Mouse (Mus musculus) liver, embryonic 11.5 days (tissue): ENCODE measurements at regions not wholly inside any gene's neighbourhood (a gene's known extent, or its start where the extent isn't known, plus 50 kb on each side); places are given as distances from the start of the nearest gene placed in this dataset.

Experiments used
- ATAC-seq: fragments of 200-750 bp; cut with Nextera tagmentation; replicated peaks from 2 replicates; pipeline ENCODE4 v1.8.0; 2017; ENCODE audit warnings: moderate number of reproducible peaks, mild to moderate bottlenecking, moderate TSS enrichment, moderate library complexity; ENCODE audit not compliant: low FRiP score
- DNase-seq: peaks from one replicate; pipeline ENCODE4 v3.0.0-alpha.2; 2017; ENCODE audit warnings: low spot score
- H3K27ac ChIP-seq: fragments of 300-500 bp; sonication (generic); 2 replicates; pipeline ENCODE4 v1.5.1; 2014; ENCODE audit warnings: mild to moderate bottlenecking, low read depth, low read length, control low read depth
- H3K27me3 ChIP-seq: fragments of 300-500 bp; sonication (generic); replicated peaks from 2 replicates; pipeline ENCODE4 v1.6.1; 2014; ENCODE audit warnings: low read length, mixed read lengths; ENCODE audit not compliant: control insufficient read depth, insufficient read depth
- H3K36me3 ChIP-seq: fragments of 300-500 bp; sonication (generic); 2 replicates; pipeline ENCODE4 v1.6.1; 2014; ENCODE audit warnings: mild to moderate bottlenecking, low read length, moderate library complexity, mixed read lengths; ENCODE audit not compliant: control insufficient read depth, insufficient read depth
- H3K4me1 ChIP-seq: fragments of 300-500 bp; sonication (generic); replicated peaks from 2 replicates; pipeline ENCODE4 v1.6.1; 2014; ENCODE audit warnings: low read length, mixed read lengths; ENCODE audit not compliant: control insufficient read depth, insufficient read depth
- H3K4me2 ChIP-seq: fragments of 300-500 bp; sonication (generic); 2 replicates; pipeline ENCODE4 v1.6.1; 2014; ENCODE audit warnings: mild to moderate bottlenecking, control low read depth, moderate library complexity
- H3K4me3 ChIP-seq: fragments of 300-500 bp; sonication (generic); 2 replicates; pipeline ENCODE4 v1.5.1; 2014; ENCODE audit warnings: low read depth, low read length, control low read depth
- H3K9ac ChIP-seq: fragments of 300-500 bp; sonication (generic); 2 replicates; pipeline ENCODE4 v1.6.1; 2014; ENCODE audit warnings: low read depth, low read length, control low read depth
- H3K9me3 ChIP-seq: fragments of 300-500 bp; sonication (generic); 2 replicates; pipeline ENCODE4 v1.6.1; 2016; ENCODE audit warnings: low read length, inconsistent platforms, mixed read lengths; ENCODE audit not compliant: control insufficient read depth
- WGBS: fragments of 180-500 bp; shearing (Covaris S2); extraction: QIAGEN DNeasy Blood & Tissue Kit; methylation state at CpG from one replicate; pipeline ENCODE4 v1.1.7; 2014; 5-methylcytosine and 5-hydroxymethylcytosine counted together

DNA sequence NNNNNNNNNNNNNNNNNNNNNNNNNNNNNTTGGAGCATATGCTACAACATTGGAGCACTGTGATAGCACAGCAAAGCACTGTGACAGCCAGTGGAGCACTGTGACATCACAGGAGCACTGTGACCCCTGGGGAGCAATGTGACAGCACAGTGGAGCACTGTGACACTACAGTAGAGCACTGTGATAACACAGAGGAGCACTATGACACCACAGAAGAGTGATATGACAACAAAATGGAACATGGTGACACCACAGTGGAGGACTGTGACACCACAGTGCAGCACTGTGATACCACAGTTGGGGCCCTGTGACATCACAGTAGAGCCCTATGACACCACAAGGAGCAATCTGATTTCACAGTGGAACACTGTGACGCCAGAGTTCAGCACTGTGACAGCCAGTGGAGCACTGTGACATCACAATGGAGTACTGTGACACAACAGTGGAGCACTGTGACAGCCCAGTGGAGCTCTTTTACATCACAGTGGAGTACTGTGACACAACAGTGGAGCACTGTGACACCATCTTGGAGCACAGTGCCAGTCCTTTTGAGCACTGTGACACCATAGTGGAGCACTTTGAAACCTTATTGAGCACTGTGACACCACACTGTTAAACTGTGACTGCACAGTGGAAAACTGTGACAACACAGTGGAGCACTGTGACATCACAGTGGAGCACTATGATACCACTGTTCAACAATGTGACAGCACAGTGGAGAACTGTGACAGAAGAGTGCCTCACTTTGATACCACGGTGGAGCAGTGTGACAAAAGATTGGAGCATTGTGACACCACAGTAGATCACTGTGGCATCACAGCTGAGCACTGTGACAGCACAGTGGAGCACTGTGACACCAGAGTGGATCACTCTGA, 116.9 kb upstream of the Vmn1r2 start:
- peak; percentile 48 for ATAC-seq
- 55% methylated on average over 2 of the region's 2 CpGs for WGBS
- no peak for DNase-seq
- Histone ChIP-seq H3K36me3 (no peaks in the 10 kb centered on the region), H3K9me3 (peaks cover 55% of the 10 kb centered on the region), H3K9ac (no peak overlapping the region), H3K27me3 (no peaks in the 10 kb centered on the region), H3K4me1 (no peaks in the 10 kb centered on the region), H3K4me3 (no peak overlapping the region), H3K27ac (no peak overlapping the region), H3K4me2 (no peak overlapping the region)

DNA sequence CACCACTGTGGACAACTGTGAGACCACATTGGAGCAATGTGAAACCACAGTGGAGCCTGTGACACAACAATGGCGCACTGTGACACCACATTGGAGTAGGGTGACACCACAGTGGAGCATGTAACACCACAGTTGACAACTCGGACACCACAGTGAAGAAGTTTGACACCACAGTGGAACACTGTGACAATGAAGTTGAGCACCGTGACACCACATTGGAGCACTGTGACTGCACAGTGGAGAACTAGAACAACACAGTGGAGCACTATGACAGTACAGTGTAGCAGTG, 116.3 kb upstream of the Vmn1r2 start:
- Histone ChIP-seq H3K4me3 (no peak overlapping the region), H3K4me1 (no peaks in the 10 kb centered on the region), H3K4me2 (no peak overlapping the region), H3K9me3 (peaks cover 61% of the 10 kb centered on the region), H3K9ac (no peak overlapping the region), H3K27ac (no peak overlapping the region), H3K27me3 (no peaks in the 10 kb centered on the region), H3K36me3 (no peaks in the 10 kb centered on the region)
- WGBS, result 75% methylated on average over 3 of the region's 3 CpGs
- ATAC-seq, result no peak
- DNase-seq, result no peak

DNA sequence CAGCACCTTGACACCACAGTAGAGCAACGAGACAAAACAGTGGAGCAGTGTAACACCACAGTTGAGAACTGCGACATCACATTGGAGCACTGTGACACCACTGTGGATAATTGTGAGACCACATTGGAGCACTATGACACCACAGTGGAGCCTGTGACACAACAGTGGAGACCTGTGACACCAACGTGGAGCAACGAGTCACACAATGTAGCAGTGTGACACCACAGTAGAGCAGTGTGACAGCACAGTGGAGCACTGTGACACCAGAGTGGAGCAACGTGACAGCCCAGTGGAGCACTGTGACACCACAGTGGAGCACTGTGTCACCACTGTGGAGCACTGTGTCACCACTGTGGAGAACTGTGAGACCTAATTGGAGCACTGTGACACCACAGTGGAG, 115.9 kb upstream of the Vmn1r2 start:
- no peak overlapping the region for H3K9ac ChIP-seq
- no peaks in the 10 kb centered on the region for H3K27me3 ChIP-seq
- no peak for DNase-seq
- H3K4me1 ChIP-seq, result no peaks in the 10 kb centered on the region
- no peak overlapping the region for H3K4me2 ChIP-seq
- no peak overlapping the region for H3K4me3 ChIP-seq
- 66% methylated on average over 5 of the region's 5 CpGs for WGBS
- no peak for ATAC-seq
- peaks cover 65% of the 10 kb centered on the region for H3K9me3 ChIP-seq
- no peak overlapping the region for H3K27ac ChIP-seq
- H3K36me3 ChIP-seq, result no peaks in the 10 kb centered on the region

DNA sequence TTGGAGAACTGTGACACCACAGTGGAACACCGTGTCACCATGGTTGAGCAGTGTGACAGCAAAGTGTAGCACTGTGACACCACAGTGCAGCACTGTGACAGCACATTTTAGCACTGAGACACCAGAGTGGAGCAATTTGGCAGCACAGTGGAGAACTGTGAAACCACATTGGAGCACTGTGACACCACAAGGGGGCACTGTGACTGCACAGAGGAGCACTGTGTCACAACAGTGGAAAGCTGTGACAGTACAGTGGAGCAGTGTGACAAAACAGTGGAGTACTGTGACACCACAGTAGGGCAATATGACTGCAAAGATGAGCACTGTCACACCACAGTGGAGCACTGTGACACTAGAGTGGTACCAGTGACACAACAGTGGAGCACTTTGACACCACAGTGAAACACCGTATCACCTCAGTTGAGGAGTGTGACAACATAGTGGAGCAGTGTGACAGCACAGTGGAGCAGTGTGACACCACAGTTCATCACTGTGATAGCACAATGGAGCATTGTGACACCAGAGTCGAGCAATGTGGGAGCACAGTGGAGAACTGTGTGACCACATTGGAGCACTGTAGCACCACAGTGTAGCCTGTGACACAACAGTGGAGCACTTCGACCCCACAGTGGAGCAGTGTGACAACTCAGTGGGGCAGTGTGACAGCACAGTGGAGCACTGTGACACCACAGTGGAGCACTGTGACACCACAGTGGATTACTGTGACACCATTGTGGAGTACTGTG, 114.6 kb upstream of the Vmn1r2 start:
- Histone ChIP-seq H3K9ac (no peak overlapping the region), H3K4me2 (no peak overlapping the region), H3K27me3 (no peaks in the 10 kb centered on the region), H3K4me3 (no peak overlapping the region), H3K36me3 (no peaks in the 10 kb centered on the region), H3K4me1 (no peaks in the 10 kb centered on the region), H3K9me3 (peaks cover 67% of the 10 kb centered on the region), H3K27ac (no peak overlapping the region)
- no peak for DNase-seq
- ATAC-seq, result peak; percentile 12; the same call in 1 of the 2 replicates
- 70% methylated on average over 4 of the region's 4 CpGs for WGBS

DNA sequence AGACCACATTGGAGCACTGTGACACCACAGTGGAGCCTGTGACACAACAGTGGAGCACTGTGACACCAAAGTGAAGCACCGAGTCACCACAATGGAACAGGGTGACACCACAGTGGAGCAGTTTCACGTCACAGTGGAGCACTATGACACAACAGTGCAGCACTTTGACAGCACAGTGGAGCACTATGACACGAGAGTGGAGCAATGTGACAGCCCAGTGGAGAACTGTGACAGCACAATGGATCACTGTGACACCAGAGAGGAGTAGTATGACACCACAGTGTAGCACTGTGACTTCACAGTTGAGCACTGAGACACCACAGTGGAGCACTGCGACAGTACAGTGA, 114.1 kb upstream of the Vmn1r2 start:
- 58% methylated on average over 4 of the region's 4 CpGs for WGBS
- Histone ChIP-seq H3K27me3 (no peaks in the 10 kb centered on the region), H3K4me1 (no peaks in the 10 kb centered on the region), H3K36me3 (no peaks in the 10 kb centered on the region), H3K9me3 (peaks cover 67% of the 10 kb centered on the region), H3K9ac (no peak overlapping the region), H3K4me3 (no peak overlapping the region), H3K27ac (no peak overlapping the region), H3K4me2 (no peak overlapping the region)
- no peak for DNase-seq
- peak; percentile 3; the same call in 1 of the 2 replicates for ATAC-seq

DNA sequence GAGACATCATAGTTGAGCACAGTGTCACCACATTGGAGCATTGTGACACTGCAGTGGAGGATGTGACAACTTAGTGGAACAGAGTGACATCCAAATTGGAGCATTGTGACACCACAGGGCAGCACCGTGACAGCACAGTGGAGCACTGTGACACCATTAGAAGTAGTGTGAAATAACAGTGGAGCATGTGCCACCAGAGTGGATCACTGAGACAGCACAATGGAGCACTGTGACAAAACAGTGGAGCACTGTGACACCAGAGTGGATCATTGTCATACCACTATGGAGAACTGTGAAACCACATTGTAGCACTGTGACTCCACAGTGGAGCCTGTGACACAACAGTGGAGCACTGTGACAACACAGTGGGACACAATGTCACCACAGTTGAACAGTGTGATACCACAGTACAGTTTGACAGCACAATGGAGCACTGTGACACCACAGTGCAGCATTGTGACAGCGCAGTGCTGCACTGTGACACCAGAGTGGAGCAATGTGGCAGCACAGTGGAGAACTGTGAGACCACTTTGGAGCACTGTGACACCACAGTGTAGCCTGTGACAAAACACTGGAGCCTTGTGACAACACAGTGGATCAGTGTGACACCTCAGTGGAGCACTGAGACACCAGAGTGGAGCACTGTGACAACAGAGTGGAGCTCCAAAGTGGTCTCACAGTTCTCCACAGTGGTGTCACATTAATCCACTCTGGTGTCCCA, 113.5 kb upstream of the Vmn1r2 start:
- 78% methylated on average over 2 of the region's 2 CpGs for WGBS
- Histone ChIP-seq H3K27ac (no peak overlapping the region), H3K9ac (no peak overlapping the region), H3K4me1 (no peaks in the 10 kb centered on the region), H3K4me3 (no peak overlapping the region), H3K4me2 (no peak overlapping the region), H3K9me3 (peaks cover 71% of the 10 kb centered on the region), H3K36me3 (no peaks in the 10 kb centered on the region), H3K27me3 (no peaks in the 10 kb centered on the region)
- ATAC-seq (no peak), DNase-seq (no peak)

DNA sequence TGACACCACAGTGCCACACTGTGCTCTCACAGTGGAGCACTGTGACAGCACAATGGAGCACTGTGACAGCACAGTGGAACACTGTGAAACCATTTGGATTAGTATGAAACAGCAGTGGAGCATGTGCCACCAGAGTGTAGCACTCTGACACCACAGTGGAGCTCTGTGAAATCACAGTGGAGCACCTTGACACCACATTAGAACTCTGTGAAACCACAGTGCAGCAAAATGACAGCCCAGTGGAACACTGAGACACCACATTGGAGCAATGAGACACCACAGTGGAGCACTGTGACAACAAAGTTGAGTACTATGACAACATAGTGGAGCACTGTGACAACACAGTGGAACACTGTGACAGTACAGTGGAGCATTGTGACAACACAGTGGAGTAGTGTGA, 112.2 kb upstream of the Vmn1r2 start:
- H3K9me3 ChIP-seq, result peaks cover 82% of the 10 kb centered on the region
- ATAC-seq, result no peak
- no peaks in the 10 kb centered on the region for H3K4me1 ChIP-seq

DNA sequence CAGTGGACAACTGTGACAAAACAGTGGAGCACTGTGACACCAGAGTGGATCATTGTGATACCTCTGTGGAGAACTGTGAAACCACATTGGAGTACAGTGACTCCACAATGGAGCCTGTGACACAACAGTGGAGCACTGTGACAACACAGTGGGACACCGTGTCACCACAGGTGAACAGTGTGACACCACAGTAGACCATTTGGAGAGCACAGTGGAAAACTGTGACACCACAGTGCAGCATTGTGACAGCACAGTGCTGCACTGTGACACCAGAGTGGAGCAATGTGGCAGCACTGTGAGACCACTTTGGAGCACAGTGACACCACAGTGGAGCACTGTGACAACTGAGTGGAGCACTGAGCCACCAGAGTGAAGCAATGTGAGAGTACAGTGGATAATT, 111.7 kb upstream of the Vmn1r2 start:
- H3K36me3 ChIP-seq, result no peaks in the 10 kb centered on the region
- WGBS, result 74% methylated on average over 1 of the region's 1 CpGs
- no peak overlapping the region for H3K9ac ChIP-seq
- no peak overlapping the region for H3K27ac ChIP-seq
- no peak overlapping the region for H3K4me2 ChIP-seq
- H3K4me1 ChIP-seq, result no peaks in the 10 kb centered on the region
- ATAC-seq (no peak), DNase-seq (no peak)
- H3K9me3 ChIP-seq, result peaks cover 77% of the 10 kb centered on the region
- no peak overlapping the region for H3K4me3 ChIP-seq
- H3K27me3 ChIP-seq, result no peaks in the 10 kb centered on the region

More for the DNA sequence above, 112.2 kb upstream of the Vmn1r2 start:
- Histone ChIP-seq H3K27me3 (no peaks in the 10 kb centered on the region), H3K9ac (no peak overlapping the region), H3K36me3 (no peaks in the 10 kb centered on the region), H3K27ac (no peak overlapping the region), H3K4me3 (no peak overlapping the region), H3K4me2 (no peak overlapping the region)
- DNase-seq, result no peak
